Mouse (Mus musculus): ENCODE data around the gene Ldhc.
"Not testable (repeated sequence)": the region's sequence is repeated elsewhere in the genome, so short reads cannot be mapped to it uniquely, and the experiment has no call there.

DNA sequence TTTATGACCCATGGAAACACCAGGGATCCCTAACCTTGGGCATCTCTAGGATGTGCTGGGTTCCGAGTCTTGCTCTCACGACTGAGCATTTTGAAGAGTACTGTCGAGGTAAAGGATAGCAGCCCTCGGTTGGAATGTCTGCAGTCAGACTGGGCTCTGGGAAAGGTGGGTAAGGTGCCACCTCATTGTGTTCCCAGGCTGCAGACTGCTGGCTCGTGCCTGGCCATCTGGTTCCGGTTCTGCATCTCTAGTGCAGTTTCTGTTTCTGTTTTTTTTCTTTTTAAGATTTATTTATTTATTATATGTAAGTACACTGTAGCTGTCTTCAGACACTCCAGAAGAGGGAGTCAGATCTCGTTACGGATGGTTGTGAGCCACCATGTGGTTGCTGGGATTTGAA, 20.9 kb downstream of the Ldhc start:
- not testable (repeated sequence) for TF ChIP-seq CTCF (conservative IDR thresholded peaks at IDR 0.05; ENCODE audit: insufficient read depth, insufficient read length, low read depth, low read length); POLR2A (IDR thresholded peaks at IDR 0.05; ENCODE audit: low read depth, low read length)
